In genomic region chr17:73487380-73487779, GRCm38 (mm10) we compare ENCODE assay signal across 25 mouse cellular contexts.
DNase-seq lines count a peak whose midpoint lies in the region; ATAC-seq lines count a peak whose summit lies in the region.
"Had no signal": no experiment of that assay in that cellular context is flagged by ENCODE, and none has a peak within 500 bp of the region (broad histone marks: within the 10 kb centered on the region; RNA-seq: fewer than 3 reads in every experiment).

No protein-coding gene starts in this region.

- 0 out of 2 replicates have a peak overlapping the region, but pooled peaks have one; percentile 10 for H3K27ac ChIP-seq in hindbrain, embryonic 11.5 days (ENCODE audit: low read depth, low read length)
- no peak overlapping the region for H3K27ac ChIP-seq in hindbrain, embryonic 10.5 days
- peak overlapping the region; percentile 86 for H3K27ac ChIP-seq in hindbrain, embryonic 13.5 days
- peak overlapping the region; percentile 67 for H3K27ac ChIP-seq in midbrain, embryonic 15.5 days
- H3K27ac ChIP-seq in neural tube, embryonic 15.5 days (replicated peaks): peak overlapping the region; percentile 86
- H3K27ac ChIP-seq: forebrain, embryonic 15.5 days; heart, adult 2 months; kidney, embryonic 15.5 days; layer of hippocampus, adult 2 months; limb, embryonic 13.5 days; liver, embryonic 12.5 days; stomach, postnatal 0 days had no signal

- no peaks in the 10 kb centered on the region for H3K27me3 ChIP-seq in hindbrain, embryonic 11.5 days (ENCODE audit: control insufficient read depth, insufficient read depth, low read length)
- H3K27me3 ChIP-seq in hindbrain, embryonic 10.5 days (ENCODE audit: insufficient read depth, poor library complexity, severe bottlenecking): no peaks in the 10 kb centered on the region
- no peaks in the 10 kb centered on the region for H3K27me3 ChIP-seq in hindbrain, embryonic 13.5 days
- H3K27me3 ChIP-seq in midbrain, embryonic 15.5 days (replicated peaks): no peaks in the 10 kb centered on the region
- H3K27me3 ChIP-seq in neural tube, embryonic 15.5 days (replicated peaks): no peaks in the 10 kb centered on the region
- H3K27me3 ChIP-seq: forebrain, embryonic 15.5 days; heart, embryonic 12.5 days; kidney, embryonic 15.5 days; limb, embryonic 13.5 days; liver, embryonic 12.5 days had no signal

- no peaks in the 10 kb centered on the region for H3K36me3 ChIP-seq in hindbrain, embryonic 11.5 days (ENCODE audit: control insufficient read depth, insufficient read depth, low read length)
- H3K36me3 ChIP-seq in hindbrain, embryonic 10.5 days: no peaks in the 10 kb centered on the region
- H3K36me3 ChIP-seq in hindbrain, embryonic 13.5 days: no peaks in the 10 kb centered on the region
- no peaks in the 10 kb centered on the region for H3K36me3 ChIP-seq in midbrain, embryonic 15.5 days (replicated peaks)
- no peaks in the 10 kb centered on the region for H3K36me3 ChIP-seq in neural tube, embryonic 15.5 days
- H3K36me3 ChIP-seq: forebrain, embryonic 15.5 days; G1E; heart, embryonic 12.5 days; kidney, embryonic 15.5 days; limb, embryonic 13.5 days; liver, embryonic 12.5 days had no signal

- no peak overlapping the region for H3K4me3 ChIP-seq in hindbrain, embryonic 11.5 days (ENCODE audit: low read depth, low read length)
- no peak overlapping the region for H3K4me3 ChIP-seq in hindbrain, embryonic 10.5 days
- no peak overlapping the region for H3K4me3 ChIP-seq in hindbrain, embryonic 13.5 days
- no peak overlapping the region for H3K4me3 ChIP-seq in midbrain, embryonic 15.5 days
- H3K4me3 ChIP-seq in neural tube, embryonic 15.5 days (replicated peaks): no peak overlapping the region
- H3K4me3 ChIP-seq: forebrain, embryonic 15.5 days; heart, adult 2 months; heart, embryonic 12.5 days; kidney, embryonic 15.5 days; layer of hippocampus, adult 2 months; limb, embryonic 13.5 days; liver, embryonic 12.5 days had no signal

- no peak for DNase-seq in hindbrain, embryonic 11.5 days (ENCODE audit: low spot score)
- no peak for DNase-seq in hindbrain, embryonic 10.5 days (ENCODE audit: low spot score)
- no peak for DNase-seq in liver
- DNase-seq in cerebellum, adult 8-10 months: no peak
- DNase-seq: adrenal gland, adult 8-10 months; cerebellum, adult 9-10 months; cerebellum, postnatal 36 days; lung, adult 18-20 months; right cerebral cortex, adult 18-20 months; spleen, adult 18-20 months; thymus, adult 18-20 months; thymus, postnatal 25 days had no signal

- H3K4me1 ChIP-seq in hindbrain, embryonic 11.5 days (replicated peaks; ENCODE audit: control insufficient read depth, insufficient read depth, low read length): no peaks in the 10 kb centered on the region
- peaks cover 14% of the 10 kb centered on the region for H3K4me1 ChIP-seq in hindbrain, embryonic 10.5 days (replicated peaks)
- H3K4me1 ChIP-seq in hindbrain, embryonic 13.5 days (replicated peaks): peaks cover 33% of the 10 kb centered on the region
- H3K4me1 ChIP-seq in midbrain, embryonic 15.5 days: peaks cover 30% of the 10 kb centered on the region
- peaks cover 28% of the 10 kb centered on the region for H3K4me1 ChIP-seq in neural tube, embryonic 15.5 days
- H3K4me1 ChIP-seq: heart, embryonic 12.5 days; kidney, embryonic 15.5 days; limb, embryonic 13.5 days; liver, embryonic 12.5 days had no signal

- no peak for ATAC-seq in hindbrain, embryonic 11.5 days (ENCODE audit: low FRiP score)
- ATAC-seq in hindbrain, embryonic 13.5 days (ENCODE audit: low FRiP score): peak; percentile 55
- ATAC-seq in midbrain, embryonic 15.5 days (replicated peaks): peak; percentile 28
- peak; percentile 62 for ATAC-seq in neural tube, embryonic 15.5 days (ENCODE audit: low FRiP score)
- ATAC-seq: forebrain, embryonic 15.5 days; liver, embryonic 12.5 days; lung, postnatal 0 days had no signal

- no peaks in the 10 kb centered on the region for H3K9me3 ChIP-seq in hindbrain, embryonic 11.5 days (ENCODE audit: control insufficient read depth, low read length)
- no peaks in the 10 kb centered on the region for H3K9me3 ChIP-seq in hindbrain, embryonic 10.5 days
- no peaks in the 10 kb centered on the region for H3K9me3 ChIP-seq in hindbrain, embryonic 13.5 days
- H3K9me3 ChIP-seq in midbrain, embryonic 15.5 days: no peaks in the 10 kb centered on the region
- H3K9me3 ChIP-seq in neural tube, embryonic 15.5 days (replicated peaks): no peaks in the 10 kb centered on the region
- H3K9me3 ChIP-seq: forebrain, embryonic 15.5 days; heart, embryonic 12.5 days; kidney, embryonic 15.5 days; limb, embryonic 13.5 days; liver, embryonic 12.5 days had no signal

- no peak overlapping the region for H3K9ac ChIP-seq in hindbrain, embryonic 11.5 days (ENCODE audit: low read depth, low read length)
- no peak overlapping the region for H3K9ac ChIP-seq in hindbrain, embryonic 13.5 days
- H3K9ac ChIP-seq in midbrain, embryonic 15.5 days: no peak overlapping the region
- no peak overlapping the region for H3K9ac ChIP-seq in neural tube, embryonic 15.5 days (replicated peaks)
- H3K9ac ChIP-seq: forebrain, embryonic 15.5 days; heart, embryonic 12.5 days; kidney, embryonic 15.5 days; limb, embryonic 13.5 days; liver, embryonic 12.5 days had no signal

- 72% methylated on average over 3 of the region's 3 CpGs for WGBS in hindbrain, embryonic 11.5 days
- 76% methylated on average over 3 of the region's 3 CpGs for WGBS in hindbrain, embryonic 10.5 days
- 45% methylated on average over 3 of the region's 3 CpGs for WGBS in hindbrain, embryonic 13.5 days
- whole genome bisulfite sequencing in midbrain, embryonic 15.5 days: 54% methylated on average over 3 of the region's 3 CpGs
- 28% methylated on average over 3 of the region's 3 CpGs for WGBS in neural tube, embryonic 15.5 days

- H3K4me2 ChIP-seq in hindbrain, embryonic 11.5 days (replicated peaks; ENCODE audit: low read depth, low read length): no peak overlapping the region
- peak overlapping the region; percentile 22 for H3K4me2 ChIP-seq in hindbrain, embryonic 13.5 days
- peak overlapping the region; percentile 30; the same call in 1 of the 2 replicates for H3K4me2 ChIP-seq in midbrain, embryonic 15.5 days
- 0 out of 2 replicates have a peak overlapping the region, but pooled peaks have one; percentile 27 for H3K4me2 ChIP-seq in neural tube, embryonic 15.5 days
- H3K4me2 ChIP-seq: forebrain, embryonic 15.5 days; heart, embryonic 12.5 days; kidney, embryonic 15.5 days; limb, embryonic 13.5 days; liver, embryonic 12.5 days had no signal
